Mouse (Mus musculus): ENCODE data around the gene Map4k5. TPM values are rescaled to one million over a fixed set of nuclear protein-coding genes. Genes with fewer than 3 reads are reported as not detected.
A peak's percentile ranks its signal among the peaks of the same experiment; 100 is the strongest.

Gene Map4k5
- polyA plus RNA-seq, 1 experiment from 2014 or later, result 36.7 TPM

DNA sequence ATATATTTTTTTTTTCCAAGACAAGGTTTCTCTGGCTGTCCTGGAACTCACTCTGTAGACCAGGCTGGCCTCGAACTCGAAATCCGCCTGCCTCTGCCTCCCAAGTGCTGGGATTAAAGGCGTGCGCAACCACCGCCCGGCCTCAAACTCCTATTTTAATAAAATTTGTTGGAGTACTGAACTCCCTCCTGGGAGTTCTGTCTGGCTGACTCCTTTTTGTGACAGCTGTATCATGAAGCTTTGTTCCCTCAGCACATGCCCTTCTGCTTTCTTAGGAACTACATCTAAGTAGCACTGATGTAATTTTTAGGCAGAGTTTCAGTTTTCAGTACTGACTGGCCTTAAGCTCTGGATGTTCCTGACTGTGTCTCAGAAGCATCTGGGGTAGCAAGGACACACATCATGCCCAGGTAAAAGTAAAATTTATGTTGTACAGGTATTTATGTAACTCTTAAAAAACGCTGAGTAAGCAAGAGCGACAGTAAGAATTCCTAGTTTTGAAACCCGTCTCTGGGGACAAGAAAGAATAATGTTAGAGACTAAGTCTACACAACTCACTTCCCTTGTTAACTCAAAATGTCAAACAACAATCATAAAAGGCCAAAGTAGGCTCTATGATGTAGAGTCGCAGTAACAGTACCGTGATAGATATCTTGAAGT, 37.2 kb downstream of the Map4k5 start:
- Histone ChIP-seq H3K27me3 (no peaks in the 10 kb centered on the region), H3K27ac (no peak overlapping the region), H3K4me3 (replicated peaks) (no peak overlapping the region), H3K9me3 (no peaks in the 10 kb centered on the region), H3K9ac (no peak overlapping the region), H3K4me1 (no peaks in the 10 kb centered on the region), H3K4me2 (no peak overlapping the region), H3K36me3 (replicated peaks) (peaks cover 8% of the 10 kb centered on the region; the same call in 1 of the 2 replicates)
- WGBS, result 97% methylated on average over 12 of the region's 12 CpGs
- no peak for ATAC-seq (ENCODE audit: low FRiP score)

DNA sequence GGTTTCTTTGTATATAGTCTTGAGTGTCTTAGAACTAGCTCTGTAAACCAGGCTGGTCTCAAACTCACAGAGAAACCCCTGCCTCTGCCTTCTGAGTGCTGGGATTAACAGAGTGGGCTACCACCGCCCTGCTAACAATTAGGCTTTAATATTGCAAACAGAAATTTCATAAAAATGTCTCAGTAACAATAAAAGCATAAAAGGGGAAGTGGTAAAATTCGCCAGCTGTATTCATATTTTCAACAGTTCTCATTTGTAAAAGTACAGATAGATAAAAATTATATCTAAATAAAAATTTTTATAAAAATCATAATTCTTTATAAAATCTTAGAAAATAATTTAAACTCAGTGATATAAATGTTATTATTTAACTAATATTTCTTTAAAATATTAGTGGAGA, 39.1 kb downstream of the Map4k5 start:
- no peaks in the 10 kb centered on the region for H3K9me3 ChIP-seq
- 96% methylated on average over 2 of the region's 2 CpGs for WGBS
- no peak overlapping the region for H3K27ac ChIP-seq
- H3K4me3 ChIP-seq (replicated peaks), result no peak overlapping the region
- no peaks in the 10 kb centered on the region for H3K27me3 ChIP-seq
- peaks cover 13% of the 10 kb centered on the region for H3K36me3 ChIP-seq (replicated peaks)
- H3K4me1 ChIP-seq, result no peaks in the 10 kb centered on the region
- no peak for ATAC-seq (ENCODE audit: low FRiP score)
- H3K4me2 ChIP-seq, result no peak overlapping the region
- H3K9ac ChIP-seq, result no peak overlapping the region

DNA sequence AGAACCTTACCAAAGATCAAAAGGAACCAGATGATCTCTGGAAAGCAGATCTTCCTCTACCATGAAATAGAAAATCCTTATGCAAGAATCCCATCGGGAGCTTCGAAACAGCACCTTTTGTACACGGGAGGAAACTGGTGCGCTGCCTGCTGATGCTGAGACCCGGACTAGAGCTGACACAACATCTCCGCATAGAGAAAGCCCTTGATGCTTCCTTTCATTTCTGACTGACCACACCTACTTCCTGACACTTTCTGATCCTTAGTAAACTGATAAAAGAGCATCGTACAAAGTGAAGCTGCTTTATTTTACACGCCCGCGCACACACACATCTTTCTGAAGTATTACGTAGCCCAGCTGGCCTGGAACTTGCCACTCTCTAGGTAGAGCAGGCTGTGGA, 39.6 kb downstream of the Map4k5 start:
- no peak for ATAC-seq (ENCODE audit: low FRiP score)
- no peaks in the 10 kb centered on the region for H3K9me3 ChIP-seq
- H3K27ac ChIP-seq, result no peak overlapping the region
- peaks cover 14% of the 10 kb centered on the region for H3K36me3 ChIP-seq (replicated peaks)
- no peak overlapping the region for H3K4me3 ChIP-seq (replicated peaks)
- 92% methylated on average over 11 of the region's 11 CpGs for WGBS
- no peak overlapping the region for H3K4me2 ChIP-seq
- H3K4me1 ChIP-seq, result no peaks in the 10 kb centered on the region
- no peak overlapping the region for H3K9ac ChIP-seq
- H3K27me3 ChIP-seq, result no peaks in the 10 kb centered on the region

DNA sequence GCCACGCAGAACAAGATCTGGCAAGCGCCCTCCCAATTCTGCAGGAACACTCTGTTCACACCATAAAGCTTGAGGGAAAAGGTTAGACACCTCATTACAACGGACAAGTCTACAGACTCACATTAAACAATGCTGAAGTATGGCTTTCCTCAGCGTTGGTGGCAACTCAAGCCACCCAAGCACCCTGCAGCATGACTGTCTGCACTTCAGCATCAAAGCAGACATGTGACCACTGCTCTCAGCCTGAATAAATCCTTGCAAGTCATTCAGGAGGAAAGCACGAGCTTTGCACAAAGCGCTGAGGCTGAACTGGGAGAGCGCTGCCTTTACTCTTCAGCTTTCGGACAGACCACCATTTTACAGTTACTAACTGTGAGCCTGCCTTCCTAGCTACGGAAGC, 40.7 kb downstream of the Map4k5 start:
- 84% methylated on average over 9 of the region's 9 CpGs for WGBS
- no peak for ATAC-seq (ENCODE audit: low FRiP score)

DNA sequence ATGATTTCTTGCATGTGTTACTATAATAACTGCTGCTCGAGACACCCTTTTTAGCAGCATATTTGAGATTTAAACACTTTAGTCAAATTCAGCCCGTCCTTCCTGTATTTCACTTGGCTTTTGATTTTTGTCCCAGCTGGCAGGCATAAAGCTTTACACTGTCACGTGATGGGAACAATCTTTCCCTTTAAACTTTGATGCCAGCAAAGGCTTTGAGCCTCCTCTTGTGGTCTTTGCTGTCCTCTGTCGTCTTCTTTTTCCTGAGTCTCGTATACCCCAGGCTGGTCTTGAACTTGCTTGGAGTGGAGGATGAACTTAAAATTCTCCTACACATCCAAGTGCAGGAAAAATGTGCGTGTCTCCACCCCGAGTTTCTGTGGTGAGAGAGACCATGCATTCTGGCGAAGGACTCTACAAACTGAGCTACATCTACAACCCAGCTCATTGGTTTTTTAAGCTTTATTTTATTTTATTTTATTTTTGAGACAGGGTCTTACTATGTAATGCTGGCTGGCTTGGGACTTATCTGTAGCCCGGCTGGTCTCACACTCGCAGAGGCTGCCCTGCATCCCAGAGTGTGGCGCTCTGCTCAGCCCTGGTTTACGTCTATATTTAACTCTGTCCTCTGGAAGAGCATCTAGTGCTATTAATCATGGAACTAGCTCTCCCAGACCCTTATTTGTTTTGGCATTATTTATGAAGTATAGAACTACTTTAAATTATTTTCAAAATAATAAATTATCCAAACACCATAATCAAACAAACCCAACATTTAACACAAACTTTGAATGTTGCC, 44.7 kb downstream of the Map4k5 start:
- no peak for ATAC-seq (ENCODE audit: low FRiP score)
- Histone ChIP-seq H3K4me3 (replicated peaks) (no peak overlapping the region), H3K9me3 (no peaks in the 10 kb centered on the region), H3K4me2 (no peak overlapping the region), H3K4me1 (peaks cover 7% of the 10 kb centered on the region), H3K36me3 (replicated peaks) (peaks cover 32% of the 10 kb centered on the region), H3K27me3 (no peaks in the 10 kb centered on the region), H3K27ac (no peak overlapping the region), H3K9ac (no peak overlapping the region)
- WGBS, result 91% methylated on average over 12 of the region's 12 CpGs

More for the DNA sequence above, 40.7 kb downstream of the Map4k5 start:
- Histone ChIP-seq H3K4me2 (no peak overlapping the region), H3K27me3 (no peaks in the 10 kb centered on the region), H3K36me3 (replicated peaks) (peaks cover 12% of the 10 kb centered on the region), H3K27ac (no peak overlapping the region), H3K9me3 (no peaks in the 10 kb centered on the region), H3K9ac (no peak overlapping the region), H3K4me3 (replicated peaks) (no peak overlapping the region), H3K4me1 (no peaks in the 10 kb centered on the region)

DNA sequence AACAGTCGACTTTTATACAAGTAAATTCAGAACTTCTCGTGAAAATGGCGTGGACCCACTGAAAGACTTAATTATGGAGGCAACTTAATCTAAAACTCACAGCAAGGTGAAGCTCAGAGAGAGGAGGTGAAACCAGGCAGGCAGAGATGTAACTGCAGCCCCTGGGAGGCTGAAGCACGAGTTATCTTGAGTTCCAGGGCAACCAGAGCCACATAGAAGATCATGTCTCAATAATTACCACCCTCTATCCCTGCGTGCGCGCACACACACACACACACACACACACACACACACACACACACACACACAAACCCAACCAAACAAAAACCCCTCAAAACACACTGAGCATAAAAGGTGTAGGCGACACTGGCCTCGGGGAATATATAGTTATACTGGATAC, 46.5 kb downstream of the Map4k5 start:
- H3K4me2 ChIP-seq, result no peak overlapping the region
- peaks cover 28% of the 10 kb centered on the region for H3K36me3 ChIP-seq (replicated peaks)
- no peak overlapping the region for H3K9ac ChIP-seq
- H3K4me3 ChIP-seq (replicated peaks), result no peak overlapping the region
- H3K9me3 ChIP-seq, result no peaks in the 10 kb centered on the region
- no peak overlapping the region for H3K27ac ChIP-seq
- peaks cover 7% of the 10 kb centered on the region for H3K4me1 ChIP-seq
- no peak for ATAC-seq (ENCODE audit: low FRiP score)
- H3K27me3 ChIP-seq, result no peaks in the 10 kb centered on the region
- whole genome bisulfite sequencing, result 97% methylated on average over 9 of the region's 9 CpGs

DNA sequence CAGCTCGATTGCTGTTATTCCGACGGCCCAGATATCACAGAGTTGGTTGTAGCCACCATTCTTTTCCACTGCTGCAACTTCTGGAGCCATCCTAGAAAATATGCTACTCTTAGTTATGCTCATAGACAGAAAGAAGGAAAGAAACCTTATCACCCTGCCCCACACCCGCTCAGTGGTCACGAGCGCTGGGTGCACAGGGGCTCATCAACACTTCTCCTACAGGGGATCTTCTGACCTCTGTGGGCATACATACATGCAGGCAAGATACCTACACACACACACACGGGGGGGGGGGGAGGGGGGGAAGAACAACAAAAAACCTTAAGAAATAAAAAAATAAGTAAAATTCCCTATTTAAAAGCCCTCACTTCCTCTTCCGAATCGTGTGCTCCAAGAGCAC, 47.3 kb downstream of the Map4k5 start:
- peaks cover 28% of the 10 kb centered on the region for H3K36me3 ChIP-seq (replicated peaks)

DNA sequence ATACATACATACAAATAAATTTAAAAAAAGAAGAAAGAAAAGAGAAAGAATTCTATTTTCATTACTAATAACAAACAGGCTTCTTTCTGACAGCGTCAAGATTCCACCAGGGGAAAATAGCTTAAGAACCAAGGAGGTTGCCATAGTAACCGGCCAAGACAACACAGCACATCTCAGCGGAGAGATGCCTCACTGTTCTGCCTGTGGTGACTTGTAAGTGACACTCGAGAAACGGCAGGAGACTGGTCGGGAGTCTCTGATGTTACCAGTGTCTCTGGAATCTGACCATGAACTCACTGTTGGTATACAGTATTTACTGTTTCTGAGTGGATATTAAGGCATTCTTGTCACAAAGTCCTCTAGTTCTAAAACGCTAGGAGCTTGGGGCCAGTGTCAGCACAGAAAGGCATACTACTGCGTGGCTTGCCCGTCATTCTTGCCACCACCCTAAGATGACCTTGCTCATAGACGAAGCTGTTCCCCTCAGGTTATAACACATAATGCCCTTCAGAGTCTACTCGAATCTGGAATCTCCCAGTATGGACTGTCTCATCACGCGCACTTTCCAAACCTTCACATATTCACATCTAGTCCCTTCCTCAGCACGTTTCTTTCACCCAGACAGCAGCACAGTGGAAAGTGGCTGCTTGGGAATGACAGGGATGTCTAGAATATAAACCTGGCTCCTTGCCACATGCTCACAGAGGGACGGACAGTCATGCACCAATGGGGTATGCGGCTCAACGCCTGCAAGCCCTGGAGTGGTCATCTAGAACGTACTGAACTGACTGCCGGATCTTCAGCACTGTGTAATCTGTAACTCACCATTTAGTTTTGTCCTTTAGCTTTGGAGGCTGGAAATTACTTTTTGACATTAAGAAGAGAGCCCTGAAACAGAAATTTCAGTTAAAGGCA, 49.2 kb downstream of the Map4k5 start:
- peak; percentile 71 for ATAC-seq (ENCODE audit: low FRiP score)
- peaks cover 38% of the 10 kb centered on the region for H3K36me3 ChIP-seq (replicated peaks)

More for the DNA sequence above, 47.3 kb downstream of the Map4k5 start:
- 95% methylated on average over 8 of the region's 9 CpGs for WGBS
- H3K27me3 ChIP-seq, result no peaks in the 10 kb centered on the region
- no peak overlapping the region for H3K4me2 ChIP-seq
- no peak overlapping the region for H3K4me3 ChIP-seq (replicated peaks)
- no peaks in the 10 kb centered on the region for H3K9me3 ChIP-seq
- H3K9ac ChIP-seq, result no peak overlapping the region
- H3K4me1 ChIP-seq, result peaks cover 7% of the 10 kb centered on the region
- no peak overlapping the region for H3K27ac ChIP-seq
- no peak for ATAC-seq (ENCODE audit: low FRiP score)

DNA sequence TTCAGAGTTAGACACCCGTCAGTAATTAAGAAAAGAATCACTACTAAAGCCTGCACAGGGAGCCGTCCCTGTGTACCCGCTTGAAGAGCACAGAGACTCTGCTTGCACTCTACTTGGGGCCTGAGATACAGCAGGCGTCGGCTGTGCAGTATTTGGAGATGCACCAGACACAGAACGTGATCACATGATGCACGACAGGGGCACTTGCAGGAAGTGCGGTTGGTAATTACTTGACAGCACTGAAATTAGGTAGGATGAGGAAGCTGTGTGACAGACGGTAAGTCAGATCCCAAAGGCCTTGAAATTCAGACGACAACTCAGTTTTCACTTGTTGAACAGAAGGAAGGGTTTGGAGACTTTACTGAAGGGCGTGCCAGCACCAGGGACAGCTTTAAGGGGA, 54.6 kb downstream of the Map4k5 start:
- H3K9ac ChIP-seq, result no peak overlapping the region
- no peaks in the 10 kb centered on the region for H3K27me3 ChIP-seq
- H3K4me2 ChIP-seq, result no peak overlapping the region
- H3K9me3 ChIP-seq, result no peaks in the 10 kb centered on the region
- ATAC-seq (ENCODE audit: low FRiP score), result no peak
- WGBS, result 84% methylated on average over 11 of the region's 11 CpGs
- H3K36me3 ChIP-seq (replicated peaks), result peaks cover 36% of the 10 kb centered on the region
- no peak overlapping the region for H3K27ac ChIP-seq
- no peak overlapping the region for H3K4me3 ChIP-seq (replicated peaks)
- H3K4me1 ChIP-seq, result no peaks in the 10 kb centered on the region

More for the DNA sequence above, 49.2 kb downstream of the Map4k5 start:
- Histone ChIP-seq H3K9me3 (no peaks in the 10 kb centered on the region), H3K4me1 (peaks cover 7% of the 10 kb centered on the region), H3K4me2 (no peak overlapping the region), H3K9ac (no peak overlapping the region), H3K27me3 (no peaks in the 10 kb centered on the region), H3K27ac (peak overlapping the region; percentile 19; the same call in 1 of the 2 replicates), H3K4me3 (replicated peaks) (no peak overlapping the region)
- WGBS, result 70% methylated on average over 19 of the region's 19 CpGs

DNA sequence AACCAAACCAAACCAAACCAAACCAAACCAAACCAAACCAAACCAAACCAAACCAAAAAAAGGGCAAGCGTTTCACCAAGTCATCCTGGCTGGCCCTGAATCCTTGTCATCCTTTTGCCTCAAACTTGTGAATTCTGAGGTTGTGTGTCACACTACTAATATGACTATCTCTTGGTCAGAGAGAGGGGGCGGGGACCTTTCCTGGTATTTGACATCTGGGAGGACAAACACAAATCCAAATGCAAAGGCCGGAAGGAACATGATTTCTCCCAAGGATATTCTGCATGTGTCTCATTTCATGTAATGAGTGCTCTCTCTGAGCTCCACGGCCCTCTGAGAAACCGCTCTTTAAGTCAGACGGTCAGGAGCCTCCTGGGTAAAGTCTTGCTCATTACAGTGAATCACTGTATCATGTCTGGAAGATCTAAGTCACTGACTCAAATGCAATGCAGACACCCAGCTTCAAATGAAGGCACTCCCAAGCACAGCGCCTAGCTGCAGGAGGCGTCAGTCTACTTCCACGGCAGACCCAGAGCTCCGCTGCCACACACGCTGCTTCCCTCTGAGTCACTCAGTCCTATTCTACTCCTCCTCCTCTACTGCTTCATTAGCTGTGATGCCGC, 58.9 kb downstream of the Map4k5 start:
- Histone ChIP-seq H3K9me3 (no peaks in the 10 kb centered on the region), H3K9ac (no peak overlapping the region), H3K4me2 (no peak overlapping the region), H3K27me3 (no peaks in the 10 kb centered on the region), H3K36me3 (replicated peaks) (peaks cover 24% of the 10 kb centered on the region), H3K4me1 (peaks cover under 1% of the 10 kb centered on the region; the same call in 1 of the 2 replicates), H3K4me3 (replicated peaks) (no peak overlapping the region), H3K27ac (no peak overlapping the region)
- WGBS, result 83% methylated on average over 12 of the region's 12 CpGs
- no peak for ATAC-seq (ENCODE audit: low FRiP score)

DNA sequence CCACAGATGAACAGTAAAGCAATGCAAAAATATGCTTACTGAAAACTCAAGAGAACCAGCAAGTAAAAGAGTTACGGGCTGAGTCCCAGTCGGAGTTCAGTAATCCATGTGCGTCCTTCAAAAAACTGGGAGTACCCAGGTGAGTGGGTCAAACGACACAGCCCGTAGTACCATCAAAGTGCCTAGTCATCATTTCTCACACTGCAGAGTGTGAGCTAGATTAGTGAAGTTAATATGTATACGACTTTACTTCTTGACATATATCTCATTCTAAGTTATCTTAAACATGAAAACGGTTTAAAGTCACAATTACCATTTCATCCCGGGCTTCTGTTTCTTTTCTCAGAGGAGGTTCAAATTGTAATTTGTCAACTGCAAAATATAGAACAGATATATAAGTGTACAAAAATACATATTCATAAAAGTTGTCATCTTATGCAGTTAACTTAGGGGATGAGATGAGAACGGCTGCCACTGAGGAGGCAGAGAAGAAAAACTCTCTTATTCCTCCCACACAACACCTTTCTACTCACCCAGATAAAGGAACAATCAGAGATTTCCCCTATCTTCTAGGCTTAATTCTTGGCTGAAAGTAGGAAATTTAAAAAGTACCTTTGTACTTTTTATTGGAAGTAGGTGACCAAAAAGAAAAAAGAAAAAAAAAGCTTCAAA, 61.6 kb downstream of the Map4k5 start:
- ATAC-seq (ENCODE audit: low FRiP score), result no peak
- Histone ChIP-seq H3K36me3 (replicated peaks) (peaks cover 20% of the 10 kb centered on the region), H3K4me2 (no peak overlapping the region), H3K27ac (no peak overlapping the region), H3K27me3 (no peaks in the 10 kb centered on the region), H3K9me3 (no peaks in the 10 kb centered on the region), H3K9ac (no peak overlapping the region), H3K4me1 (peaks cover 11% of the 10 kb centered on the region), H3K4me3 (replicated peaks) (no peak overlapping the region)
- 94% methylated on average over 9 of the region's 9 CpGs for WGBS

Measured in forebrain, embryonic 12.5 days (tissue).